Mouse (Mus musculus) kidney, adult 2 months (tissue): ENCODE measurements around the gene Tirap. TPM values are rescaled to one million over a fixed set of nuclear protein-coding genes. Genes with fewer than 3 reads are reported as not detected.
A peak's percentile ranks its signal among the peaks of the same experiment; 100 is the strongest.

Experiments
- DNase-seq: peaks from one replicate; pipeline ENCODE4 v3.0.0; 2021
- H3K27ac ChIP-seq: fragments of 200-500 bp; 2 replicates; pipeline ENCODE4 v1.5.1; 2012; ENCODE audit warnings: low read depth, low read length, control low read depth, inconsistent platforms; ENCODE audit not compliant: insufficient read depth
- H3K27me3 ChIP-seq: fragments of 200-500 bp; replicated peaks from 2 replicates; pipeline ENCODE4 v1.6.1; 2012; ENCODE audit warnings: mild to moderate bottlenecking, moderate library complexity, low read length, inconsistent platforms; ENCODE audit not compliant: control insufficient read depth, insufficient read depth
- H3K36me3 ChIP-seq: fragments of 200-500 bp; 2 replicates; pipeline ENCODE4 v1.6.1; 2012; ENCODE audit warnings: mild to moderate bottlenecking, moderate library complexity, low read length, inconsistent platforms; ENCODE audit not compliant: control insufficient read depth, insufficient read depth
- H3K4me1 ChIP-seq: fragments of 200-500 bp; 2 replicates; pipeline ENCODE4 v1.6.1; 2011; ENCODE audit warnings: low read length; ENCODE audit not compliant: control insufficient read depth, insufficient read depth
- H3K4me3 ChIP-seq: fragments of 200-500 bp; 2 replicates; pipeline ENCODE4 v1.5.1; 2011; ENCODE audit warnings: mild to moderate bottlenecking, low read depth, low read length, control low read depth; ENCODE audit not compliant: insufficient read depth
- CTCF ChIP-seq: fragments of 200-500 bp; conservative IDR thresholded peaks from 2 replicates; pipeline ENCODE4 v1.5.1; 2011; ENCODE audit warnings: low read depth, mild to moderate bottlenecking, control low read depth, low read length, moderate library complexity, mixed read lengths; ENCODE audit not compliant: insufficient read depth, insufficient read length
- POLR2A ChIP-seq: fragments of 200-500 bp; IDR thresholded peaks from one replicate; pipeline ENCODE4 v1.6.1; 2011; ENCODE audit warnings: low read depth, low read length, control low read depth
- WGBS: fragments of 180-500 bp; shearing (Covaris S2); methylation state at CpG from one replicate; pipeline ENCODE4 v1.1.7; 2018; 5-methylcytosine and 5-hydroxymethylcytosine counted together
- polyA plus RNA-seq: library from polyadenylated mRNA; depleted of rRNA; stranded (reverse); fragments of >200 nt; gene quantifications from 2 replicates; pipeline ENCODE4 v1.2.3, GENCODE M21; 2012

The Tirap gene
- polyA plus RNA-seq, 1 experiment = 8.1 TPM

- DNase-seq = no peak
- TF ChIP-seq POLR2A = no peak
- TF ChIP-seq CTCF = no peak
- 0 out of 2 replicates have a peak, but pooled peaks cover under 1% of the 10 kb centered on the region for H3K36me3 ChIP-seq
- H3K4me1 ChIP-seq = no peaks in the 10 kb centered on the region; the same call in 1 of the 2 replicates
- 87% methylated on average over 3 of the region's 3 CpGs for WGBS
- H3K27ac ChIP-seq = no peak overlapping the region
- no peaks in the 10 kb centered on the region for H3K27me3 ChIP-seq
- no peak overlapping the region for H3K4me3 ChIP-seq
These were observed 28.6 kb upstream of the Tirap start for GRCm38 (mm10) chr9:35228671-35229070.

DNA sequence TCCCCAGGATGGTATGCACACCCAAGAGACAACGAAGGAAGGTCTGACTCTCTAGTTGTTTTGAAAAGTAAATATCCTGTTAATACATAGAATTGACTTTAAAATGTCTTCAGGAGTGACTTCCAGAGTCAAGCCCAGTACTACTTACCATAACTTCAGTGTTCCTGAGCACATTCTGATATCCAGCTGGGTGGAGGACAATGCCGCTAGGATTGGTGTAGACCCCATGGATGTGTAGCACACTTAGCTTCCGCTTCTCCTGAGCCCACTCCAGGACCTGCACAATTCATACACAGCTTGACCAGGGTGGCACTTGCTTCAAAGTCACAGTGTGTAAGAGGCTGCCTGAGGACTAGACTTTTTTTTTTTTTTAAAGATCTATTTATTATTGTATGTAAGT is 23.4 kb upstream of the Tirap start:
- no peak for TF ChIP-seq POLR2A
- no peak for TF ChIP-seq CTCF
- H3K4me1 ChIP-seq = no peaks in the 10 kb centered on the region; the same call in 1 of the 2 replicates
- H3K27me3 ChIP-seq = no peaks in the 10 kb centered on the region
- peaks cover 5% of the 10 kb centered on the region for H3K36me3 ChIP-seq
- 98% methylated on average over 3 of the region's 3 CpGs for WGBS
- no peak overlapping the region for H3K4me3 ChIP-seq
- no peak for DNase-seq
- H3K27ac ChIP-seq = no peak overlapping the region

DNA sequence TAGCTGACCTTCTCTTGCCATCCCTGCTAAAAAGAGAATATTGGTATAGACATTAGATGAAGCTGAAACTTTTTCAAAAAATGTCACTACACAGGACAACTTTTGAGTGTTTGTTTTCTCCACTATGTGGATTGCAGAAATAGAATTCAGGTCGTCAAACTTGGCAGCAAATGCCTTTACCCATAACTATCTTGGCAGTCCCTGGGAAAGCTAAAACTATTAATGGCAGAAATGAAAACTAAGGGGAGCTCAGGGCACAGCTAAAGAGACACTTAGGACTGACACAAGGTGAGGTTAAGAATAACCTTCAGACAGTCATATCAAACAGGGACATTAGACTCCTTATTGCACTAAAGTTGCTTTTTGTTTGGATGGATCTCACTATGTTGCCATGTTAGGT is 17.9 kb upstream of the Tirap start:
- no peaks in the 10 kb centered on the region for H3K4me1 ChIP-seq
- H3K27me3 ChIP-seq = no peaks in the 10 kb centered on the region
- H3K36me3 ChIP-seq = peaks cover 13% of the 10 kb centered on the region
- H3K4me3 ChIP-seq = no peak overlapping the region
- DNase-seq = no peak
- WGBS = 68% methylated on average over 1 of the region's 1 CpGs
- no peak overlapping the region for H3K27ac ChIP-seq
- TF ChIP-seq CTCF (no peak), POLR2A (no peak)

DNA sequence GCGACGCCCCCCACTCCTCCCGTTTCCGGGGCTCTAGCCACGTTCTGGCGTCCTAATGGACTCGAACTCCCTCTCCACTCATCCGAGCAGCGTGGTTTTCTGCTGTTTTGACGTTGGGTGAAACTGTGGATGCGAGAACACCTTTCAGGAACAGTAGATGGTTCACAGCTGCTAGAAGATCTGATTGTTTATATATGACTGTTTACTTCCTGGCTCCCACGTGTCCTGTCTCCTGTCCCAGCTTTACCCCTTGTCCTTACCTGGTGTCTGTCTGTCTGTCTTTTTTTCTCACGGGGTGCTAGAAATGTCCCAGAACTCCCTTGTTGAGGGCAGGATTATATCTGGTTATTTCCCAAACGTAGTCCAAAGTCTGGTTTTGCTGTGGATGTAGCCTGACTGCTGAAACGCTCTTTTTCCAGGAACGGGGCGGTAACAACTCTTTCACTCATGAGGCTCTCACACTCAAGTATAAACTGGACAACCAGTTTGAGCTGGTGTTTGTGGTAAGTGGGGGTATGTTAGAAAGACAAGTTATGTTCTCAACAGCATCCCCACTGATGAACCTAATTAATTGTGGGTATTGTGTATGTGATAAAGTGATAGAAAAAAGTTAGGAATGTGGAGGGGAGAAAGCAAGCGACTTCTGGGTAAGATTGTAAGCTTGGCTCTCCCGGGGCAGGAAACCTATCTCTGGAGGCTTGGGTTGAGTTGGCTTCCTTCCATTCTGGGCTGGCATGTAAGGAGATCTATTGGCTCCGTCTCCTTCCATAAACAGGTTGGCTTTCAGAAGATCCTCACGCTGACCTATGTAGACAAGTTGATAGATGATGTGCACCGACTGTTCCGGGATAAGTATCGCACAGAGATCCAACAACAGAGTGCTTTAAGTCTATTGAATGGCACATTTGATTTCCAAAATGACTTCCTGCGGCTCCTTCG is 11.8 kb upstream of the Tirap start:
- H3K27me3 ChIP-seq = no peaks in the 10 kb centered on the region
- peaks cover 9% of the 10 kb centered on the region; the same call in 1 of the 2 replicates for H3K4me1 ChIP-seq
- peak; percentile 54 for DNase-seq
- WGBS = 24% methylated on average over 26 of the region's 26 CpGs
- peaks cover 6% of the 10 kb centered on the region; the same call in 1 of the 2 replicates for H3K36me3 ChIP-seq
- H3K27ac ChIP-seq = peak overlapping the region; percentile 81
- TF ChIP-seq CTCF (no peak), POLR2A (no peak)
- H3K4me3 ChIP-seq = peak overlapping the region; percentile 85

DNA sequence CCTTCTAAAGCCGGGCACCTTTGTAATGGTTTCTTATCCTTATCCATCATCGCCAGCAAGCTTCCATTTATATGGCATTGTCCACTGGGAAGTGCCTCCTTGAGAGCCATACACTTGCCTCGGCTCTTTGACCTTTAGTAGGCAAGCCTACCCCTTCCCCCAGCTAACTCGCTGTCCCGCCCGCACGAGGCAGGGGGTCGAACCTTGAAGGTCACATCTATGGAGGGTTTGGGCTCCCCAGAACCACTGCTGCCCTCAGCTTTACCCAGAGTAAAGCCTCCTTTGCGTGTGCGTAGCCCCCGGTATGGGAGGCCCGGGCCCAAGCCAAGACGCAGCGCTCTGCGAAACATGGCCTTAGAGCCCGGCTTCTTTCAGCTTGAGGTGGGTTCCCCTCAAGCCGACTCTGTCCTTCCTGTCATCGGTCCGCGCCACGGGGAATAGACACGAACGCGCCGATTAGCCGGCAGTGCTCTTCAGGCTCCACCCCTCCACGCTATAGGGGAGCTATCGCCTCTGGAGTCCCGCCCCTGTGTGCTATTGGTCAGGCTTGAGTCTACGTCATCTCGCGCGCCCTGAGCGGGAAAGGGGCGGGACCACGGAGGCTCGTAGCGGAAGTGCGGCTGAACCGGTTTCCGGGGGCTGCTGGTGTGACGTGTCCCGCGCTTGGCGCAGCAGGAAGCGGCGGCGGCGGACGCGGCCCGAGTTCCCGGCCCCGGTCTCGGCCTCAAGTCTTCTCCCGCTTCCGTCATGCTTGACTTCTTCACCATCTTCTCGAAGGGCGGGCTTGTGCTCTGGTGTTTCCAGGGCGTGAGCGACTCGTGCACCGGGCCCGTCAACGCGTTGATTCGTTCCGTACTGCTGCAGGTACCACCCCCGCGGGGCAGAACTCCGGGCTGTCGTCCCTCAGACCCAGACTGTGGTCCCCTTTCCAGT is 10.7 kb upstream of the Tirap start, which contains the start of gene Foxred1:
Foxred1 (minus strand) TSS at position 514 of the 933 bp plus-strand sequence.
- H3K27me3 ChIP-seq = no peaks in the 10 kb centered on the region
- H3K36me3 ChIP-seq = peaks cover 11% of the 10 kb centered on the region
- H3K4me3 ChIP-seq = peak within 1 kb of the TSS; percentile 88
- peaks cover 9% of the 10 kb centered on the region; the same call in 1 of the 2 replicates for H3K4me1 ChIP-seq
- WGBS = under 1% methylated on average over 72 of the region's 72 CpGs
- peak; percentile 99 for DNase-seq
- H3K27ac ChIP-seq = peak within 1 kb of the TSS; percentile 81
- TF ChIP-seq POLR2A (peak; percentile 95), CTCF (no peak)

- Histone ChIP-seq H3K4me3 (no peak overlapping the region), H3K27me3 (no peaks in the 10 kb centered on the region), H3K4me1 (peaks cover 6% of the 10 kb centered on the region; the same call in 1 of the 2 replicates), H3K27ac (no peak overlapping the region), H3K36me3 (peaks cover 5% of the 10 kb centered on the region)
- no peak for TF ChIP-seq CTCF
- TF ChIP-seq POLR2A = no peak
- no peak for DNase-seq
- WGBS = 98% methylated on average over 2 of the region's 2 CpGs
These were observed 4.3 kb upstream of the Tirap start for GRCm38 (mm10) chr9:35204421-35204820.

DNA sequence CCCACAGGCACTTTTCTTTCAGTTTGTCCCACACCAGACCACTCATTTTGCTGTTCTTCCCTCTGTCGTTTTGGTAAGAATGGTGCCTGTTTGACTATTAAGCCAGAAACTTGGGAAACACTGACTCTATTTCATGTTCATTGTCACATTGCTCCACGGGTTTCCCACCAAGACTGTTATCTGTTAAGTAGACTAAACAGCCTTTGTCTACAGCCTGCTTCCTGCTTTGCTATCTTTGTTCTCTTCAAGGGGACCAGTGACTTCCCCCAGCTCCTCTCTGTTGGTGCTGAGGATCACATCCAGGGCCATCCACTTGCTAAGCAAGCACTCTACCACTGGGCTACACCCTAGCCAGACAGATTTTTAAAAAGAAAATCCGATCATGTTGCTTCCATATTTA is 3.4 kb upstream of the Tirap start:
- Histone ChIP-seq H3K4me3 (no peak overlapping the region), H3K27ac (no peak overlapping the region), H3K27me3 (no peaks in the 10 kb centered on the region), H3K36me3 (peaks cover 5% of the 10 kb centered on the region), H3K4me1 (peaks cover 6% of the 10 kb centered on the region; the same call in 1 of the 2 replicates)
- TF ChIP-seq POLR2A (no peak), CTCF (no peak)
- DNase-seq = no peak
- 60% methylated on average over 3 of the region's 3 CpGs for WGBS
